Mouse (Mus musculus) C2C12 (cell line): ENCODE results near the gene Klhdc8a.

Experiments used
- CEBPB ChIP-seq: IDR thresholded peaks from one replicate; pipeline ENCODE4 v1.6.1; 2011; ENCODE audit warnings: low read depth, mild to moderate bottlenecking, control low read depth, moderate library complexity
- CTCF ChIP-seq: IDR thresholded peaks from one replicate; pipeline ENCODE4 v1.5.1; 2011; ENCODE audit not compliant: control insufficient read depth, insufficient read depth, insufficient read length
- MAX ChIP-seq: IDR thresholded peaks from one replicate; pipeline ENCODE4 v1.6.1; 2011; ENCODE audit warnings: mild to moderate bottlenecking, control low read depth
- MYOD1 ChIP-seq: IDR thresholded peaks from one replicate; pipeline ENCODE4 v1.6.1; 2011; ENCODE audit warnings: low read depth; ENCODE audit not compliant: control insufficient read depth, insufficient read length
- MYOG ChIP-seq: IDR thresholded peaks from one replicate; pipeline ENCODE4 v1.6.1; 2011; ENCODE audit not compliant: control insufficient read depth, insufficient read length; ENCODE audit errors: extremely low read depth
- USF1 ChIP-seq: IDR thresholded peaks from one replicate; pipeline ENCODE4 v1.6.1; 2011; ENCODE audit warnings: low read depth, mild to moderate bottlenecking, control low read depth, moderate library complexity

DNA sequence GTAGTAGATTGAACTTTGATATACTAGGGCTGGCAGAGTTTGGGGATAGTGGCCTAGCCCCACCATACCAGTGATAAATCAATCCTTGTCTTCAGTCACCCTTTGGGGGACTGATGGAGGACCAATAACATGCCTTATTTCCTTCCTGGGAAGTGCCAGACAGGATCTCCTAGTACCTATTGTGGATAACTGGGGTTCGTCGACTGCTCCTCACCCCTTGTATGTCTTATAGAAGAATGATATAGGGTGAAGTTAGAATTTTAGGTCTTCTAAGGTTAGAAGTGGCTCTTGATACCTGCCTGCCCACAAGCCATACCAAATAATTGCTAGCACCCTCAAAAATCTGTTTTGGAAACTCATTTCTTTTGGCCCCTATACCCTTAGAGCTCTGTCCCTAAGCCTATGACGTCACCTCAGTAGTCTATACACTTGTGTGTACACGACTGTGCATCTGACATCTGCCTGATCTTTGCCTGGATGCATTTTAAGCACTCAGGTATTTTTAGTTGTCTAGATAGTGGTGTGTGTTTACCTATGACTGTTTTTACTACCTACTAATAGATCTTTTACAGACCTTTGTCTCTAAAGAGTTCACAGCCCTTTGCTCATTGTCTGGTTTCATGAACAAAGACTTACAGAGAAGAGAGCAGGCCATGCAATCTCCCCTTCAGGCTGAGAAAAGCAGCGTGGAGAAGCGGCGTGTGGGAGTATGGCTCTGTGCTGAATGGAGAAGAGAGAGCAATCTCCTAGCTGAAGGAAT, 23.6 kb downstream of the Klhdc8a start:
- TF ChIP-seq CTCF (no peak), USF1 (no peak), MAX (no peak), CEBPB (no peak), MYOD1 (no peak), MYOG (no peak)
